ENCODE assay signal across 14 mouse cellular contexts in the genomic region with DNA sequence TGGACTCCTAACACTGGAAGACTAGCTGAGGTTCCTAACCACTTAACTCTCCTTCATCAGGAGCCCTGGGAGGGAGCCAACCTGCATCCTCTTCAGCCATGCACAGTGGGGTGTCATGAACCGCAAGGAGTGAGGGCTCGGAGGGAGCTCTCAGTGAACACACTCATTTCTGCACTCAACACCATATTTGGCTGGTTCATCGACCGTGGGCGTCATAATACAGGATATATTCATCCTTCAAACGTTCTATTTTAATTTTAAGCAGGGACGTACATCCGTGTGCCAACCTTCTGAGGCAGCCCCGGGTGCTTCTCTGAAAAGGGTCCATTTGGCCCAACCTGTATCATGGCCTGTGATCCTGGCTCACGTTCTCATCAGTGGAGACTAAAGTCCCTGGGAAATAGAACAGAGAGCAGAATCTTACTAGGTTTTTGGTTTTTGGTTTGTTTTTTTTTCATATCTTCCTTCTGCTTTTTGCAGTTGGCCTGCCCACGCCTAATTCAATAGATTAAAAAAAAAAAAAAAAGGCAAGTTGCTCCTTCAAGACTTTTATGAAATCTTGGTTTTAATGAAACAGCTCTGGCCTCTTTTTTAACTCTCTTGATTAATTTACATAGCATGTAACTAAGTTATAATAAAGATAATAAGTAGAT. TPM values are rescaled to one million over a fixed set of nuclear protein-coding genes. Genes with fewer than 3 reads are reported as not detected.
DNase-seq lines count a peak whose midpoint lies in the region.
"Had no signal": no experiment of that assay in that cellular context is flagged by ENCODE, and none has a peak within 500 bp of the region (broad histone marks: within the 10 kb centered on the region; RNA-seq: fewer than 3 reads in every experiment).

No protein-coding gene starts in this region.

- intact Hi-C loops in left cerebral cortex, postnatal 36 days (cut with DNase I) = no loop called here

- DNase-seq in left cerebral cortex, adult 11 months (ENCODE audit: low spot score) = peak; percentile 36
- DNase-seq in left cerebral cortex, postnatal 36 days (ENCODE audit: low spot score in 2 of 2) = no peak
- DNase-seq in spleen, postnatal 36 days (ENCODE audit: low spot score in 2 of 2) = peak; percentile 38 to 44
- no peak for DNase-seq in spleen, adult 12 weeks (ENCODE audit: low spot score)
- peak; percentile 64 for DNase-seq in brain, adult 2 months (ENCODE audit: low read depth, low spot score)
- peak; percentile 16 to 34 for DNase-seq in right cerebral cortex, postnatal 36 days (ENCODE audit: low spot score in 2 of 2)
- DNase-seq in kidney, postnatal 36 days = no peak
- no peak for DNase-seq in embryo, embryonic 10.5 days (ENCODE audit: low spot score)
- DNase-seq: cerebellum, adult 2 months; embryo, embryonic 11 days; gastrocnemius, adult 2 months; kidney, postnatal 10 days; liver, postnatal 0 days; lung, postnatal 4 days had no signal

RNA-seq across cellular contexts. Expression of a gene that starts 39.9 kb away (rescaled TPM):
- 10 to 100 TPM; 14.7 to 25.3 TPM for total RNA-seq in left cerebral cortex, postnatal 36 days (2021)

Comparison
In these comparisons a context has a peak if more than half of its experiments do, and no peak if none do; other contexts are left out.
1. DNase-seq: peak in left cerebral cortex, adult 11 months (single experiment), spleen, postnatal 36 days (2 of 2), brain, adult 2 months (single experiment) and right cerebral cortex, postnatal 36 days (2 of 2); none in left cerebral cortex, postnatal 36 days (0 of 2), spleen, adult 12 weeks (single experiment), kidney, postnatal 36 days (0 of 2) and embryo, embryonic 10.5 days (single experiment).